Mouse (Mus musculus): ENCODE measurements around the gene Gm49321.

DNA sequence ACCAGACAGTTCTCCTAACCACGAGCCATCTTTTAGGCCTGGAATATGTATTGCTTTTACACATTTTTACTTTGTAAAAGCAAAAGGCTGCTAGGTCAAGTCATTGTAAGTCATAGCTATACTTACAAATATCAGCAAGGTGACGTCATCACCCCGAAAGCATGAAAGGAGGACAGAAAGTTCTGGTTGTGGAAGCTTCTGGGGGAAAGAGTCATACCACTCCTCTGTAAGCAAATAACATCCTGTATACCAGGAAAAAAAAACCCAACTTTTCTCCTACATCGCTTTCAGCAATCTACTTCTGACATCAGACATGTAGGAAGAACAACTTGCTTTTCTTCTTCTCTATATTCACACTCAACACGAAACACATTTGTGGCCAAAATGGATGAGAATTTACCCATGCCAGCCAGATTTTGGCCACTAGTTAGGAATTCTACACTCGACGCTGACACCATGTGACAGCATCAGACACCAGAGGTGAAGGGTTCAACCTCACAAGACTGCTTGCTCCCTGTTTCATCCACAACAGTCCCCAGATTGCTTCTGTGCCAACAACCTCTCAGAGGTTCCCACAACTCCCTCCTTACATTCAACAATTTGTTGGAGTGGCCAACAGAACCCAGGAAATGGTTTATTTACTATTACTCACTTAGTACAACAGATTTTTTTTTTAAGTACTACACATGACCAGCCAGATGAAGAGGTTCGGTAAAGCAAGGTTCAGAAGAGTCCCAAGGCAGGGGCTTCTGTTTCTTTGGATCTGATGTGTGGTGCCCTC lies 49.3 kb upstream of the Gm49321 start:
- TF ChIP-seq CTCF (IDR thresholded peaks at IDR 0.05; ENCODE audit: low read depth) (no peak), EP300 (IDR thresholded peaks at IDR 0.05; ENCODE audit: low read depth) (no peak)

Data from liver, embryonic 14.5 days (tissue).